Mouse (Mus musculus): ENCODE data around the gene Fblim1. TPM values are rescaled to one million over a fixed set of nuclear protein-coding genes. Genes with fewer than 3 reads are reported as not detected.
A peak's percentile ranks its signal among the peaks of the same experiment; 100 is the strongest.

Gene Fblim1
- polyA plus RNA-seq, 1 experiment from 2014 or later, result 1.8 TPM

- WGBS (ENCODE audit: insufficient replicate concordance), result 13% methylated on average over 2 of the region's 2 CpGs
- H3K4me2 ChIP-seq (ENCODE audit: low read depth, low read length), result no peak overlapping the region
- H3K4me1 ChIP-seq (ENCODE audit: insufficient read depth), result peaks cover 12% of the 10 kb centered on the region
- no peaks in the 10 kb centered on the region for H3K27me3 ChIP-seq (ENCODE audit: insufficient read depth, low read length)
- H3K4me3 ChIP-seq (ENCODE audit: low read depth, low read length), result no peak overlapping the region
- H3K27ac ChIP-seq (ENCODE audit: low read depth), result no peak overlapping the region; the same call in 1 of the 2 replicates
- no peak for DNase-seq
- H3K36me3 ChIP-seq (replicated peaks; ENCODE audit: insufficient read depth, low read length), result no peaks in the 10 kb centered on the region
- H3K9me3 ChIP-seq (ENCODE audit: low read length), result no peaks in the 10 kb centered on the region
- peak; percentile 73 for ATAC-seq
- no peak overlapping the region for H3K9ac ChIP-seq (replicated peaks)
- TF ChIP-seq EP300 (IDR thresholded peaks at IDR 0.05; ENCODE audit: low read depth) (no peak), CTCF (IDR thresholded peaks at IDR 0.05; ENCODE audit: low read depth) (no peak)
These were observed 53.4 kb downstream of the Fblim1 start for GRCm38 (mm10) chr4:141552484-141552883.

GRCm38 (mm10) chr4:141547299-141547698 lies 58.6 kb downstream of the Fblim1 start:
- H3K27ac ChIP-seq (ENCODE audit: low read depth), result peak overlapping the region; percentile 100
- ATAC-seq (no peak), DNase-seq (no peak)
- H3K4me2 ChIP-seq (ENCODE audit: low read depth, low read length), result peak overlapping the region; percentile 99
- H3K4me1 ChIP-seq (ENCODE audit: insufficient read depth), result peaks cover 22% of the 10 kb centered on the region
- H3K36me3 ChIP-seq (replicated peaks; ENCODE audit: insufficient read depth, low read length), result no peaks in the 10 kb centered on the region
- no peaks in the 10 kb centered on the region for H3K27me3 ChIP-seq (ENCODE audit: insufficient read depth, low read length)
- H3K9ac ChIP-seq (replicated peaks), result peak overlapping the region; percentile 98; the same call in 1 of the 2 replicates
- no peak for TF ChIP-seq CTCF (IDR thresholded peaks at IDR 0.05; ENCODE audit: low read depth)
- peak; percentile 45; the same call in 1 of the 2 replicates for TF ChIP-seq EP300 (IDR thresholded peaks at IDR 0.05; ENCODE audit: low read depth)
- peak overlapping the region; percentile 93 for H3K4me3 ChIP-seq (ENCODE audit: low read depth, low read length)
- 16% methylated on average over 9 of the region's 9 CpGs for WGBS (ENCODE audit: insufficient replicate concordance)
- no peaks in the 10 kb centered on the region for H3K9me3 ChIP-seq (ENCODE audit: low read length)

GRCm38 (mm10) chr4:141546334-141547200 lies 59.3 kb downstream of the Fblim1 start:
- WGBS (ENCODE audit: insufficient replicate concordance), result under 1% methylated on average over 67 of the region's 98 CpGs
- Histone ChIP-seq H3K9ac (replicated peaks) (peak overlapping the region; percentile 98), H3K27me3 (ENCODE audit: insufficient read depth, low read length) (no peaks in the 10 kb centered on the region), H3K4me1 (ENCODE audit: insufficient read depth) (peaks cover 16% of the 10 kb centered on the region), H3K9me3 (ENCODE audit: low read length) (no peaks in the 10 kb centered on the region), H3K27ac (ENCODE audit: low read depth) (peak overlapping the region; percentile 100), H3K36me3 (replicated peaks; ENCODE audit: insufficient read depth, low read length) (no peaks in the 10 kb centered on the region), H3K4me3 (ENCODE audit: low read depth, low read length) (peak overlapping the region; percentile 93), H3K4me2 (ENCODE audit: low read depth, low read length) (peak overlapping the region; percentile 99)
- DNase-seq (peak; percentile 86), ATAC-seq (peak; percentile 71)
- TF ChIP-seq EP300 (IDR thresholded peaks at IDR 0.05; ENCODE audit: low read depth) (no peak), CTCF (IDR thresholded peaks at IDR 0.05; ENCODE audit: low read depth) (no peak)

DNA sequence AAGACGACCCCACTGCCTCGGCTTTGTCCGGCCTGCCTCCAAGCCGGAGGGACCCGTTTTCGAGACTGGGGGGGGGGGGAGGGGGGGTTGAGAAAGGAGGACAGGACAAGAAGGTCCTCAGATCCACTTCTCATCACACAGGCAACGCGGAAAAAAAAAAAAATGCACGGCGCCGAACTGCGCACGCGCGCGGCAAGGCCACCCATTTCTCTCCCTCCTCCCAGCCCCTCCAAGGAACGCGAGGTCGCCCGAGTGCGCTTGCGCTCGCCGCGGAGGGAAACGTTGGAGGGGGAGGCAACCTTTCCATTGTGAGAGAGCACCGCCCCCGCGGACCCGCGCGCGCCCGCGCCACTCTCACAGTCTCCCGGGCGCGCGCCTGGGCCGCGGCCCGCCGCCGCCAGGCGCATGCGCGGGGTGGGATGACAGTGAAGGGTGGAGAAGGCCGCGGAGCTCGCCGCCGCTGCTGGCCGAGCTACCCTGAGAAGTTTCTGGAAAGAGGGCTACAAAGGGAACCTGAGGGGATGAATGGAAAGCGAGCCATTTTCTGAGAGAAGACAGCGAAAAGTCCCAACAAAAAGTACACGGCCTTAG lies 60.1 kb downstream of the Fblim1 start:
- TF ChIP-seq EP300 (IDR thresholded peaks at IDR 0.05; ENCODE audit: low read depth) (no peak), CTCF (IDR thresholded peaks at IDR 0.05; ENCODE audit: low read depth) (no peak)
- Histone ChIP-seq H3K27me3 (ENCODE audit: insufficient read depth, low read length) (no peaks in the 10 kb centered on the region), H3K36me3 (replicated peaks; ENCODE audit: insufficient read depth, low read length) (no peaks in the 10 kb centered on the region), H3K9ac (replicated peaks) (peak overlapping the region; percentile 98), H3K9me3 (ENCODE audit: low read length) (no peaks in the 10 kb centered on the region), H3K4me2 (ENCODE audit: low read depth, low read length) (peak overlapping the region; percentile 99), H3K4me3 (ENCODE audit: low read depth, low read length) (peak overlapping the region; percentile 93), H3K27ac (ENCODE audit: low read depth) (peak overlapping the region; percentile 100), H3K4me1 (ENCODE audit: insufficient read depth) (peaks cover 17% of the 10 kb centered on the region)
- DNase-seq (peak; percentile 99), ATAC-seq (peak; percentile 88)
- under 1% methylated on average over 45 of the region's 56 CpGs for WGBS (ENCODE audit: insufficient replicate concordance)

DNA sequence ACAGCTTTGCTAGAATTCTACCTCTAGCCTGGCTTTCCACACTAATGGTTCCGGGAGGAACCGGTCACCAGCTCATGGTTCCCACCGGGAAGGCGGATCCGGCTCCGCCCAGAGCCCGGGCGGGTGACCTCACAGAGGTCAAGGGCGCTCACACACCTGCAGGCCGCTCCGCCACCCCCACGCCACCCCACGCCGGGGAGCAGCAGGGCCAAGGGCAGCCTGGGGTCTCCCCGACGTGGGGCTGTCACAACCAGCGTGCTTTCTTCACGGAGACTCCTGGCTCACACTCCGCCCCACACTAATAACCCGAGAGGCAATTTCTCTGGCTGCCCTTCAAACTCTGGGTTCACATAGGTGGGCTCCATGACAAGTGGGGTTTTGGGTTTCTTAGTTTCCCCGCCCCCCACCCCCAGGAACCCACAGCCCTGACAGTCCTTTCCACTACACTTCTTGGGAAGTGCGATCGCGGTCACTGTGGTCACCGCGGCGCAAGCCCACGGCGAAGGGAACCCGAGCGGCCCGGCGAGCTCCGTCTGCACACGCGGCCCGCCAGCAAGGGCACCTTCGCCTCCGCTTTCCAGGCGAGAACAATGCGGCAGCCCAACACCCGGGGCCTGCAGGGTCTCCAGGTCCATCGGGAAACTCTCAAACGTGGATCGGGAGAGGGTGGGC lies 60.7 kb downstream of the Fblim1 start:
- Histone ChIP-seq H3K4me3 (ENCODE audit: low read depth, low read length) (peak overlapping the region; percentile 93), H3K9me3 (ENCODE audit: low read length) (no peaks in the 10 kb centered on the region), H3K9ac (replicated peaks) (peak overlapping the region; percentile 91), H3K4me1 (ENCODE audit: insufficient read depth) (peaks cover 21% of the 10 kb centered on the region), H3K36me3 (replicated peaks; ENCODE audit: insufficient read depth, low read length) (no peaks in the 10 kb centered on the region), H3K4me2 (ENCODE audit: low read depth, low read length) (peak overlapping the region; percentile 99), H3K27ac (ENCODE audit: low read depth) (peak overlapping the region; percentile 100), H3K27me3 (ENCODE audit: insufficient read depth, low read length) (no peaks in the 10 kb centered on the region)
- DNase-seq, result peak; percentile 84
- under 1% methylated on average over 45 of the region's 45 CpGs for WGBS (ENCODE audit: insufficient replicate concordance)
- peak; percentile 40 for ATAC-seq
- no peak for TF ChIP-seq EP300 (IDR thresholded peaks at IDR 0.05; ENCODE audit: low read depth)
- TF ChIP-seq CTCF (IDR thresholded peaks at IDR 0.05; ENCODE audit: low read depth), result no peak

GRCm38 (mm10) chr4:141544536-141544935 lies 61.4 kb downstream of the Fblim1 start:
- DNase-seq, result no peak
- WGBS (ENCODE audit: insufficient replicate concordance), result 45% methylated on average over 2 of the region's 2 CpGs
- TF ChIP-seq EP300 (IDR thresholded peaks at IDR 0.05; ENCODE audit: low read depth) (no peak), CTCF (IDR thresholded peaks at IDR 0.05; ENCODE audit: low read depth) (no peak)
- Histone ChIP-seq H3K4me2 (ENCODE audit: low read depth, low read length) (peak overlapping the region; percentile 99), H3K9ac (replicated peaks) (peak overlapping the region; percentile 91; the same call in 1 of the 2 replicates), H3K9me3 (ENCODE audit: low read length) (no peaks in the 10 kb centered on the region), H3K4me1 (ENCODE audit: insufficient read depth) (peaks cover 21% of the 10 kb centered on the region), H3K4me3 (ENCODE audit: low read depth, low read length) (peak overlapping the region; percentile 93), H3K36me3 (replicated peaks; ENCODE audit: insufficient read depth, low read length) (no peaks in the 10 kb centered on the region), H3K27me3 (ENCODE audit: insufficient read depth, low read length) (no peaks in the 10 kb centered on the region), H3K27ac (ENCODE audit: low read depth) (peak overlapping the region; percentile 100)
- ATAC-seq, result no peak

Measured in liver, postnatal 0 days (tissue).